Mouse (Mus musculus): ENCODE measurements around the gene Kirrel3.

Kirrel3 gene

DNA sequence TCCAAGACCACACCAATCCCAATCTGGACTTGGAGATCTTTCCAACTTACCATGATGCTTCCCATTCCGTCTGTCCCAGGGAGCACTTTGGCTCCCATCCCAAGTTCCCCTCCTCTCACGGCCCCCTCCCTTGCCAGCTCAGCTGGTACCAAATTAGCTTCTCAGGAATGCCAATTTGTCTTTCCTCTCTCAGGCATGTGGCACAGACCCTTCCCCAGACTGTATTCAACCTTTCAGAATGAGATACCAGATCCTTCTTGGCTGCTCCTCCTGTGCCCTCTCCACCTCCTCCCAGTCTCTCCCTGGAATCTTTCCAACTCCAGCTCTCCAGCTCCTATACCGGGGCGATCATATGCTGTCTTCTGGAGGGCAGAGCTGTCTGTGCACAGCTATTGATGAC, 264.2 kb downstream of the Kirrel3 start:
- no peak for DNase-seq (ENCODE audit: low read depth, low spot score)

DNA sequence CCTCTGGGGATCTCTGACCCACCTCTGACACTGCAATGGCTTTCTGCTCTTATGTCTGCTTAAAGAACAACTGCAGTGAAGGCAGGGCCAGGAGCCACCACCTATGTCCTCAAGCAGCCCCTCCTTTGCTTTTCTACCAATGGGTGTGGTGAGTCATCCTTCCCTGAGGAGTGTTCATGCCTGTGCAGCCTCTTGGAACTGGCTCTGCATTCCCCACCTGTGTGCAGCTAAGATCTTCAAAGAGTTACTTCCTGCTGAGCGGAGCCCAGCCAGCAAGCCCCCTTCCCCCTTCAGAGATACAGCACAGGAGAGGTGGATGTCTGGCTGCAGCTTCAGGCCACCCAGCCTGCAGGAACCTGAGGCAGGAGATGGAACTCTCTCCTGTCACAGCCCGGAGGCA, 265.2 kb downstream of the Kirrel3 start:
- no peak for DNase-seq (ENCODE audit: low read depth, low spot score)

DNA sequence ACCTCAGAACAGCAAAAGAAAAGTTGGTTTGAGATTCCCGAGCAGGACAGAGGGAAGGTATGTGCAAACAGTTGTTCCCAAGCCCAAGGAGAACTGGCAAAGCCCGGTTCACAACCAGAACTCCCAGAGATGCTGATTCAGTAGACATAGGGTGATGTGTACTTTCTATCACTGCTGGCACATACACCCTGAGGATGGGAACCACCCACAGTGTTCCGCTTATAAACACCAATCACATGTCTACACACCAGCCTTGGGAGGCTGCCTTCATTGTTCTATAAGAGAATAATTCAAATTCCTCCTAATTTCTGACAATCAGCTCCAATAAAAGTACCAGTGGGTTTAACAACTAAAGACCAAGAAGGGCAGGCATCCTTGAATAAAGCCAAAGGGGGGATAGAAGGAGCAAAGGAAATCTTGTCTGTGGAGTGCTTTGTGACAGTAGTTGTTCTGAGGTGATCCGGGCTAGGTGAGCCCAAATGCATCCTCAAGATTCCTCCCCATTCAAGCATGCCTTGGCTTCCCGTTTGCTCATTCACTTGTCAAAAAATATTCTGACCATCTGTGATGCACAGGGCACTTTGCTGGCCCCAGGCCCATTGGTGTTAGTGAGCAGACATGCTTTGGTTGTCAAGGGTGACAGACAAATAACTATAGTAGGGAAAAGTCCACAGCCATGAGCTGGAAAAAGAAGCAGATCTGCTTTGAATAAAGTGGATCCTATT, 266.5 kb downstream of the Kirrel3 start:
- no peak for DNase-seq (ENCODE audit: low read depth, low spot score)

DNA sequence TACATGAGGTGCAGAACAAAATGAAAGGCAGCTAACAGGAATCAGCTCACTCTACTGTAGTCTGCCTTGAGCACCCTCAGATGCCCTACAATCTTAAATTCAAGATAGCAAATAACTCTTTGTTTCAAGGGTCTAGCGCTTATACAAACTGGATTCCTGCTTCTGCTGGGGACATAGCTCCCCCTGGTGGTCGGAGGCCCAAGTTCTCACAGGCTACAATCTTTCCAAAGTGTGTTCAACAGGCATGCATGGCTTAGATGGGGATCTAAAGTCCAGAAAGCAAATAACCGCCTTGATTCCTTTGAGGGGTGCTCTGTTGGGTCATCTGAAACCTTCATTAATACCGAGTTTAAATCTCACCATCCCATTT, 267.1 kb downstream of the Kirrel3 start:
- DNase-seq (ENCODE audit: low read depth, low spot score), result peak; percentile 82

DNA sequence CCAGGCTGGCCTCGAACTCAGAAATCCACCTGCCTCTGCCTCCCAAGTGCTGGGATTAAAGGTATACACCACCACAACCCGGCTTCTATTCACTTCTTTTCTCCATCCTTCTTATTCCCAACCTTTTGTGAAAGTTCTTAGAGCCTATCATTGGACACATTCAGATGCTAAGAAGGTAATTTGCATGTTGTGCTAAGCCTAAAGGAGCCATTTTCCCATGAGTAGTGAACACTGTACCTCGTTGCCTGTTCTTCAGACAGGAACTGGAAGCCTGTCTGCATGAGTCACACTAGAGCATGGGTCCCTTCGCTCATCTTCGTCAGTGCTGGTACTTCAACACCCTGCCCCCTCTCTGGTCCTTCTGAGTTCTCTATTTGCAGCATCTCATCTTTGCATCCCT, 268.2 kb downstream of the Kirrel3 start:
- no peak for DNase-seq (ENCODE audit: low read depth, low spot score)

DNA sequence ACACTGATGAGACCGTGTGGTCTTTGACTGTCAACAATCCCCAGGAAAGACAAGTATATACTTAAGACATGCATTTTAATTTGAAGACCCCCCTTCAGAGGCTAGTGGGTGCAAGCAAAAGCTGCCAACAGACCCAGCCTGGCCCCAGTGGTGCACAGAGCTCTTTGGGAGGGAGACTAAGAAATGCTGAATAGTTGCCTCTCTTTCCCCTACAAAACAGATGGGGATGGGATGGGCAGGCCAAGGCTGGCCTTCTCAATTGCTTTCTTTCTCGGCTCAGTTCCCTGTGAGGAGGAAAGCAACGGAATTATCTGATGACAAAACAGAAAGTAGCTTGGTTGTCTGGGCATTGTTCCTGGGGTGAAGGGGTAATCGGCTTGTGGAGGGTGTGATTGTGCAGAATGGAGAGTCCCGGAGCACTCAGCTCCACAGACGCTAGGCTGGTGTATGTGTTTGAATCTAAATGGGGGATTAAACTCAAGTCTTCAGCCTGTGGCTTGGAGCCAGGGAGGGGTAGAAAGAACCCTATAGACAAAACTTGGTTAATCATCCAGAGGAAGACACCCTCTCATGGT, 268.9 kb downstream of the Kirrel3 start:
- DNase-seq (ENCODE audit: low read depth, low spot score), result no peak

DNA sequence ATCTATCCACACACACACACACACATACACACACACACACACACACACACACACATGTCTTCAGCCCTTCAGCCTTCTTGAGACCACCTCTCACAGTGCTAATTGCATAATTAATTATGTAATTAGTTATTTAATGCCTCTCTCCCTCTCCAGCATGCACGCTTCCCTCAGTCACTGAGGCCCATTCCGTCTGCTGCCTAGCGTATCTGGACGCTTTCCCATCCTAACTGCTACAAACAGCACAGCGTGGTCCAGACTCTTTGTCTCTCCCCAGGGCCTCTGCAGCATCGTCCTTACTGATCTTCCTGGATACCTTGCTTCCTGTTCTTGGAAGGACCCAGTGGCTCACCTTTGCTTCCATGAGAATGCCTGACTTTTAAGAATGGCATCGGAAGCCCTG, 270.4 kb downstream of the Kirrel3 start:
- no peak for DNase-seq (ENCODE audit: low read depth, low spot score)

DNA sequence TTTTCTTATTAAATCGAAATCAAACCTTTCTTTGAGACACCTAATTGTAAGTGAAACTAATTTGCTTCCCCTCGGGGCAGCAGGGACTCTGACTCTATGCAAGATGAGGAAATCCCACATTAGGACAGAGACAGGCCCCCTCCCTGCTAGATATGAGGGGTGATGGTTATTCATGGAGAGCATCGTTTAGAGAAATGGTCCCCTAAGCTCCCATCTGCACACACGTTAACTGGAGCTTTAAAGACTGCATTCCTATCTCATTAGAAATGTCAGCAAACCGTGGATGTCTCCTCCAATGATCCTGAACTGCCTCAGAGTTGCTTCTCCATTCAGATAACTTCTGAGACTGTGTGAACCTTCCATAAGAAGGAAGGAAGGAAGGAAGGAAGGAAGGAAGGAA, 273.2 kb downstream of the Kirrel3 start:
- DNase-seq (ENCODE audit: low read depth, low spot score), result no peak

DNA sequence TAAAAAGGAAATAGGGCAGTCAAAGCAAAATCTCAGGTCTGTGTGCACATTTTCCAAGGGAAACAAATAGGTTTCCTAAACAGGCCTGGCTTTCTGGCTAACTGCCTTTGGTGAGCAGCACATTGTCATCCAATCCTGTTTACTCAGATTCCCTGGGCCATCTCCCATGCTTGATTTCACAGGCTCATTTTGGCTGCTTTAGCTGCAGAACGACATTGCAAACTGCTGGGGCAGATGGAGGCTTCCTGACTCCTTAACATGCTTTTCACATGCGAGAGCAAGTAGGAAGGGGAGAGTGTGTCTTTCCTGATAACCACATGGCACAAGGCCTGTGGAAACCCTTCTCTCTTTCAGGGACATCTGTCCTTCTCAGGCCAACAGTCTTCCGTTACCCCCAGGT, 274.8 kb downstream of the Kirrel3 start:
- DNase-seq (ENCODE audit: low read depth, low spot score), result no peak

DNA sequence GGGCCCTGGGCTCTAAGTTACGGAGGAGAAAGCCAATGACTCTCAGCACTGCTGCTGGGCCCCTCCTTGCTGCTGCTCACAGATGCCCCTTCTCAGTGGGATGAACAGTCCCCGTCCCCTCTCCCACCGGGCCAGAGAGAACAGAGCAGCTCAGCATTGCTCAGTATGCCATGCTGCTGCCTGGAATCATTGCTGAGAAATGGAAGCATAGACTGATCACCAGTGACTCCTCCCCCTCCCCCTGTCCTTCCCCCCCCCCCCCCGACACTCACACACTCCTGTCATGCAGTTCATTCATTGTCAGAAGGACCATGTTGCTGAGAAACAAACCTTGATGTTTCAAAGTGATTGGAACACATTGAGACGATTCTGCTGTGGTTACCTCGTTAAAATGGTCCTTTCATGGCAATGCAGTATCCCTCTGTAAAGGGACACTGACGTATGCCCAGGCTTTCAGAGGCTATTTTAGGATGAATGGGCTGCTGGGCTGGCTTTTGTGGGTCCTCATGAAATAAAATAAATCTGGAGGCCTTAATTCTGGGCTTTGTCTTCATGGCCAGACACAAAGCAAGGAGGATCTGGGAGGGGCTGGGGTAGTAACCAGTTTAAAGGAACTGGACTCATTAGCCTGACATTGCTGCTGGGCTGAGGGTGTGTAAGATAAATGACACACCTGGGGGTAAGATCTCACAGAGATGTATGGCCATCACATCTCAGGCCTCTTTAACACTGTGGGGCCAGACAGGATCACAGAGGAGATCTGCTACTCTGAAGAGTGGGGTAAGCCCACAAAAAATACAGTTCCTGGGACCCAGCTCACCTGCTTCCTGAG, 281.3 kb downstream of the Kirrel3 start:
- DNase-seq (ENCODE audit: low read depth, low spot score), result no peak

DNA sequence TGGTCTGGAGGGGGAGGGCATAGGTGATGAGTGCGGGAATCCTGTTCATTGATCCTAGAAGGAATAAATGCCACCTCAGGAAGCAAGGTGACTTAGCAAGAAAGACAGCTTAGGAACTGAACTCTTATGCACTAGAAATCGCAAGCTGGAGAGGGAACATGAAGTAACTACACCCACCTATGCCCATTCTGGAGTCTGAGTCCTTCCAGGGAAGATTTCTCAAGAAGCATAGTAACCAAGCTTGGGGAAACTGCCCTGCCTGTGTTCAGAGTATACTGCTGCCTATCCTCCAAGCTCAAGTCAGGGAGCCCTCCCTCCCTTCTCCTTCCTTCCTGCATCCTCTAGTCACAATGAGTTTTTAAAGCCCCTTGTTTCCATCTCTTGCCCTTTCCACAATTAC, 283.3 kb downstream of the Kirrel3 start:
- DNase-seq (ENCODE audit: low read depth, low spot score), result no peak

DNA sequence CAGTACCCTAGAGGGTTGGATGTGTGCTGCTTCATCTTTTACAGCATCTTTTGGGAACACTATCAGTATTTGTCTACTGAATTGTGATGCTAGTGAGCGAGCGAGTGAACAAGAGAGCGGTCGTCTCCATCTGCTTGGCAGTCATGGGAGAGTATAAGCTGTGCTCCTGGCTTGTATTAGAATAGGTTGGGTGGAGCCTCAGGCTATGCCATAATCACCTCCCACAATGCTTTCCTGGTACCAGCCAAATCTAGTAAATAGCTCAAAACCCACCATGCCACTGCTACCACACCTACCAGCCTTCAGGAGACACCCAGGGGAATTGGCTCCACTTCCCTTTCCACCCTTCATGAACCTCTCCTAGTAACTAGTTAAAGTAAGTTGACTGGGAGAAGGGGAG, 285.3 kb downstream of the Kirrel3 start:
- DNase-seq (ENCODE audit: low read depth, low spot score), result no peak

DNA sequence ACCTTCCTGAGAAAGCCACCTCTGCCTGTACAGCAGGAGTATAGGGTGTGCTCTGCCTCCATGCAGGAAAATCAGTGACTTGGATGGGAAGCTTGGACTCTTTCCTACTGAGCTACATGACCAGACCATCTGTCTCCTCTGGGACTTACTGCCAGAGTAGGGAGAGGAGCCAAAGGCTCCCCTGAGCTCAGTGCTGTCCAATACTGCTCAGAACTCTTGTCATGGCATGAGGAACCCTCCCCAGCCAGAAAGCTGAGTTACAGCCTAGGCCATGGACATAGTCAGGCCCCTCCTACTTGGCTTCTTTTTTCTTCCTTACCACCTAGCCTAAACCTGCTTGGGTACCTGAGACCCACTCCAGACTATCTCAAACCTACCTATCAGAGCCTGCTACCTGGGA, 285.7 kb downstream of the Kirrel3 start:
- no peak for DNase-seq (ENCODE audit: low read depth, low spot score)

DNA sequence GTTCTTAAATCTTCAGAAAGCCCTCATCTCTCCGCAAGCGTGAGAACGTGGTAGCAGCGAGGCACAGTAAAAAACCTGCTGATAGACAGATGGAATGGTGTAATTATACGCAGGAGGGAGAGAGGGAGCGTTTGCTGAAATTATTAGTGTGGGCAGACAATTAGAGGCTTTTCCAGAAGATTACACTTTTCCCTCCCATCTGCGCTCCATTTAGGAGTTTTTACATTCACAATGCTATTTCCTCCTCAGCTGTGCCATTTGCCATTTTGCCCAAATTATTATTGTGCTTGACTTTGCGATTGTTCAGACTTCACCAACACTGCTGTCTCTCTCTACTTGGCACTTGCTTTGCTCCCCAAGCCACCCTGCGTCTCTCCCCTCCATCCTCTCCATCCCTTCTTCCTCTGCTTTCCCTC, 286.3 kb downstream of the Kirrel3 start:
- no peak for DNase-seq (ENCODE audit: low read depth, low spot score)

DNA sequence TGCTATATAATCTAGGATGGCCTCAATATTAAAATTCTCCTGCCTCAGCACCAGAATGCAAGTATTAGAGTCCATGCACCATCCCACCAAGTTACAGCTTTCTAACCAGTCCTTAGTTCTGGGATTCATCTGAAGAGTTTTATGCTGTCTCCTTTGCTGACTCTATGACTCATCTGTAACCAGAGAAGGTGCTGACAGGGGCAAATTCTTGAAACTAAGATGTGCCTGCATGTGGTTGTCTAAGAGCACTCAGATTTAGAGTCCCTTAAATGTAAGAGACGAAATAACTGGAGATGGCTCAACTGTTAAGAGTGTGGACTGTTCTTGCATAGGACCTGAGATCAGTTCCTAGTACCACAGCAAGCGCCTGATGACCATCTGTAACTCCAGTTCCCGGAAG, 295.7 kb downstream of the Kirrel3 start:
- no peak for DNase-seq (ENCODE audit: low read depth, low spot score)

DNA sequence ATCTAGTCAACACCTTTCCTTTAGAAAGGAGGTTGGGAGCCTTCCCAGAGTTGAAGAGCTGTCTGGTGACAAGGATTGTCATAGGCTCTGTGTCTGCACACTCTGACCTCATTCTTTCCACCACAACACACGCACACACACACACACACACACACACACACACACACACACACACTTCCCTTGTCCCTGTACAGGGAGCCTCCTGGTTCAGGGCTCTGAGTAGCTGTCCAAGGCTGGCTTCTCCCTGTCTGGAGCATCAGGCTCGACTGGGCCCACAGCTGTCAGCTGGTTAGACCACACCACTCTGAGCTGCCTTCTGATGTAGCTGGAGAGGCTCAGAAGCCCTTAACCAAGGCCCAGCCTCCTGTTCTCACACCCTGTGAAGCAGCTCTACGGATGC, 302.2 kb downstream of the Kirrel3 start:
- DNase-seq (ENCODE audit: low read depth, low spot score), result no peak

DNA sequence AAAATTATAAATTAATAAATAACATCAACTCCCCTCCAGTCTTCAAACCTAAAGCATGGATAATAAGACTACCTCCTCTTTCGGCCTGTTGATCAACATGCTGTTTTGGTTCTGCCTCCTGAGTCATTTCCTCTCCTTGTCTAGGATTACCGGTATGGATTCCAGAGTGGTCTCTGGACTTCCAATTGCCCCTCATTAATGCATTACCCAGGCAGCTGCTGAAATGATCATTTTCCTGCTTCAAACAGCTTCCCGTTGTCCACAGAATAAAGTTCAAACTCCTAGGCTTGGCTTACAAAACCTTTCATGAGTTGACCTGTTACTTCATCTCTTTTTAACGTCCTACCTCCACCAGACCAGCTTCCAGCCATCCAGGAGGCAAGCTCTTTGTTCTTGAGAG, 309.5 kb downstream of the Kirrel3 start:
- DNase-seq (ENCODE audit: low read depth, low spot score), result no peak

DNA sequence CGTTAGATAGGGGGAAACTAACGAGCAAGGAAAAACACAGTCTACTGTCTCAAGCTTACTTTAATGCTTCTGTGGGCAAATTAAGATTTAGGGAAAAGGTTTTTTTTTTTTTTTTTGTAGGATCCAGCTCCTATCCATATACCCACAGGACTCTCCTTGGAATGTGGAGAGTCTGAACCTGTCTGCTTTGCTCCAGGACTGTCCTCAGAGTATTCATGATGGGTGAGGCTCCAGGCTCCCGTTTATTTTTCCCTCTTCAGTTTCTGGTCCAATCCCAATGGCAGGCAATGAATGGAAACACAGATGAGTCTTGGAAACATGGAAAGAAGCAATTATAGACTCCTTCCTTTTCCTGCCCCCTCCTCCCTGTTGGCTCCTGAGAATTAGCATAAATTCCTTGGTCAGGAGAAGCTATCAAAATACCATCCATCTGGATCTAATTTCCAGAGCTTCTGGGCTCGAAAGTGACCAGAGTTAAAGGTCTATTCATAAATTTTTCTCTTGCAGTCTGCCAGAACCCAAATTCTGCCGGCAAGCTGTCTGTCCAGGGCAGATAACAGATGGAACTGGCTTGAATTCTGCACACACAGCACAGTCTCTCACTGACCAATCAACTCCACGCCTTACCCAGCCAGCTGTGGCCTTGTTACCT, 312.1 kb downstream of the Kirrel3 start:
- peak; percentile 74 for DNase-seq (ENCODE audit: low read depth, low spot score)

DNA sequence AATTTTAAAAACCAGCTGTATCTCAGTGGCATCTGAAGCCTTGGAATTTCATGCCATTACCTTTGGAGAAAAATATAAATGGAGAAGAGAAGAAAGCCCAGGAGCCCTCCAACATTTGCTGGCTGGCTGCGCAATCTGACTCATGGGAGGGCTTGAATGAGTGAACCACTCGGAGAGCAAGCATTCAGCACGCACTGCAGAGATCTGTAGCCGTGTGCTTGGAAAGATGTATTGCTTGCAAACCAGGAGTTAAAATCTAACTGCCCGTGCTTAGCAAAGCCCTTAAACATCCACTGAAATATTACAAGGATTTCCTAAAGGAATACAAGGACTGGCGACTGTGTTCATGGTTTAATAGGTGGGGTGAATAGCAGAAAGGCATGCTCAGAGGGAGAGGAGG, 316.0 kb downstream of the Kirrel3 start:
- no peak for DNase-seq (ENCODE audit: low read depth, low spot score)

DNA sequence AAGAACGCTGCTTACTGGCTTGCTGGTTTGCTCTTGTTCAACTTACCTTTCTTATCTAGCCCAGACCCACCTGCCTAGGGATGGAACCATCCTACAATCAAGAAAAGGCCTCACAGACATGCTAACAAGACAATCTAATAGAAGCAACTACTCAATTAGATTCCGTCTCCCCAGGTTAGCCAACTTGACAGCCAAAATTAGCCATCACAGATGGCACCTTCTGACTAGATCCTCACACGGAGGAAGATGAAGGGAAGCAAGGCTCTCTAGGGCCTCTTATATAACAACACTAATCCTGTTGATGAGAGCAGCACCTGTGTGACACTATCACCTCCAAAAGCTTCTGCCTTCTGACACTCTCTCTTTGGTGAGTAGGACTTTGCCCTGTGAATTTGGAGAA, 321.2 kb downstream of the Kirrel3 start:
- DNase-seq (ENCODE audit: low read depth, low spot score), result no peak

DNA sequence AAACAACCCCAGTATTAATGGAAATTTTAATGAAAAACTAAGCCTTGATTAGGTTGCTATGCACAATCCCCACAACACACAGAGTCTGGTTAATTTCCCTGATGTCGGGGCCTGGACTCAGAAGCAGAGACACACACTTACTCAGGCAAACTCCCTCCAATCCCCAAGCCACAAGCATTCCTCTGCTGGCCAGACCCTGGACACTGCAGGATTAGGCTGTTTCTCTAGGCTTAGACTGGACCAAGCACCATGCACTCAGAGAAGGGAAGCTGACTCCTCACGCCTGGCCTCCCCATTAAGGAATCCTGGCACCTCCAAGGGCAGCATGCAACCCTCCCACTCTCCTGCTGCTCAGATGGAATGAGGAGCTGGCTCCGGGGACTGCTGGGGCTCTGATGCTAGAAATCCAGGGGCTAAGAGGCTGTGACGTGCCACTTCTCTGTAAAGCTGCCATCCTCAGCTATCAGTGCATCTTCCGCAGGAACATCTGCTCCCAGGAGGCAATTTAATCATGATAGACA, 324.4 kb downstream of the Kirrel3 start:
- DNase-seq (ENCODE audit: low read depth, low spot score), result no peak

DNA sequence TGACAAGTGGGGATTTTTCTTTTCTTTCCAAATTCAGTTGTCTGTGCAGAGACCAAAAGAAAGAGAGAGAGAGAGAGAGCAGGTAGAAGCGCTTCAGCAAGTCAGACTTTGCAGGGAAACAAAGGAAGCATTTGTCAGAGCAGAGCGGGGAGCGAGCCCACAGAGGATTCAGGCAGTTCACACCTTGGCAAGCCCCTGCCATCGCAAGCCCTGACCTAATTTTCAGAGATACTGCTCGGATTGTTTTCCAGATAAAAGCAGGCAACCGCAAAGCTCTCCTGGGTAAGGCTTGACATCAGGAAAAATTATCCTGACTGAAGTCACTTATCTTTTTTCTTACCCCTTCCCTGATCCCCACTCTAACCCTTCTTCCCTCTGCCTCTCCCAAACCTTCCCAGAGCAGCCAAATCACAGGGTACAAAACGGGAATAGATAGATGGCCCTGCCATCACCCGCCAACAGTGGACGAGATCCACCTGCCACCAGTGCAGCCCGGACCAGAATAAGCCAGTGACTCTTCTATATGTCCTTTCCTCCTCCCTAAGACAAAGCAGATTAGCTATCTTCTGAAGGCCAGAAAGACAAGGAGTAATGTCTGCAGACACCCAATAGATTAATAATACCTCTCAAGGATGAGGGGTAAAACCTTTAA, 332.8 kb downstream of the Kirrel3 start:
- DNase-seq (ENCODE audit: low read depth, low spot score), result no peak
